In genomic region chr4:41057361-41057760, GRCm38 (mm10) we compare ENCODE assay signal across 17 mouse cellular contexts. TPM values are rescaled to one million over a fixed set of nuclear protein-coding genes. Genes with fewer than 3 reads are reported as not detected.
DNase-seq lines count a peak whose midpoint lies in the region; ATAC-seq lines count a peak whose summit lies in the region.
"Had no signal": no experiment of that assay in that cellular context is flagged by ENCODE, and none has a peak within 500 bp of the region (broad histone marks: within the 10 kb centered on the region; RNA-seq: fewer than 3 reads in every experiment).

No protein-coding gene starts in this region.

- WGBS in embryonic facial prominence, embryonic 15.5 days = 53% methylated on average over 6 of the region's 9 CpGs
- 77% methylated on average over 9 of the region's 9 CpGs for WGBS in embryonic facial prominence, embryonic 10.5 days
- 52% methylated on average over 8 of the region's 9 CpGs for WGBS in liver, embryonic 13.5 days (ENCODE audit: insufficient replicate concordance)

- peaks cover 13% of the 10 kb centered on the region for H3K4me1 ChIP-seq in embryonic facial prominence, embryonic 15.5 days
- peaks cover 7% of the 10 kb centered on the region; the same call in 1 of the 2 replicates for H3K4me1 ChIP-seq in embryonic facial prominence, embryonic 10.5 days
- peaks cover 44% of the 10 kb centered on the region for H3K4me1 ChIP-seq in liver, embryonic 13.5 days (replicated peaks)
- H3K4me1 ChIP-seq: neural tube, embryonic 12.5 days had no signal

- H3K27me3 ChIP-seq in embryonic facial prominence, embryonic 15.5 days = no peaks in the 10 kb centered on the region
- no peaks in the 10 kb centered on the region for H3K27me3 ChIP-seq in embryonic facial prominence, embryonic 10.5 days (replicated peaks; ENCODE audit: low read depth, poor library complexity, severe bottlenecking)
- H3K27me3 ChIP-seq in liver, embryonic 13.5 days = no peaks in the 10 kb centered on the region
- H3K27me3 ChIP-seq: neural tube, embryonic 12.5 days had no signal

- H3K27ac ChIP-seq in embryonic facial prominence, embryonic 15.5 days (replicated peaks) = no peak overlapping the region
- H3K27ac ChIP-seq in embryonic facial prominence, embryonic 10.5 days (replicated peaks) = no peak overlapping the region
- peak overlapping the region; percentile 67 for H3K27ac ChIP-seq in liver, embryonic 13.5 days
- H3K27ac ChIP-seq: layer of hippocampus, adult 2 months; neural tube, embryonic 12.5 days had no signal

- DNase-seq in embryonic facial prominence, embryonic 10.5 days (ENCODE audit: low spot score) = no peak
- DNase-seq in 3134 (ENCODE audit: extremely low read depth, insufficient read length, low spot score) = peak; percentile 35
- DNase-seq in cerebellum, adult 8-10 months = peak; percentile 30
- DNase-seq in liver, embryonic 13.5 days = no peak
- DNase-seq in testis, postnatal 10 days (ENCODE audit: low spot score) = no peak
- no peak for DNase-seq in layer of hippocampus, adult 18-20 months (ENCODE audit: low spot score in 2 of 2)
- DNase-seq: heart, adult 18-20 months; lung, postnatal 10 days; right cerebral cortex, postnatal 4 days had no signal

- no peaks in the 10 kb centered on the region for H3K9me3 ChIP-seq in embryonic facial prominence, embryonic 15.5 days (replicated peaks)
- no peaks in the 10 kb centered on the region for H3K9me3 ChIP-seq in embryonic facial prominence, embryonic 10.5 days
- H3K9me3 ChIP-seq in liver, embryonic 13.5 days (replicated peaks) = no peaks in the 10 kb centered on the region
- H3K9me3 ChIP-seq: neural tube, embryonic 12.5 days had no signal

- no peak overlapping the region for H3K4me3 ChIP-seq in embryonic facial prominence, embryonic 15.5 days (replicated peaks)
- no peak overlapping the region for H3K4me3 ChIP-seq in embryonic facial prominence, embryonic 10.5 days
- no peak overlapping the region for H3K4me3 ChIP-seq in liver, embryonic 13.5 days (replicated peaks)
- H3K4me3 ChIP-seq: layer of hippocampus, adult 2 months; neural tube, embryonic 12.5 days had no signal

- H3K9ac ChIP-seq in embryonic facial prominence, embryonic 15.5 days = no peak overlapping the region
- peak overlapping the region; percentile 41; the same call in 1 of the 2 replicates for H3K9ac ChIP-seq in liver, embryonic 13.5 days
- H3K9ac ChIP-seq: neural tube, embryonic 12.5 days had no signal

- H3K4me2 ChIP-seq in embryonic facial prominence, embryonic 15.5 days (replicated peaks) = no peak overlapping the region
- peak overlapping the region; percentile 6 for H3K4me2 ChIP-seq in liver, embryonic 13.5 days
- H3K4me2 ChIP-seq: neural tube, embryonic 12.5 days had no signal

- no peaks in the 10 kb centered on the region for H3K36me3 ChIP-seq in embryonic facial prominence, embryonic 15.5 days
- no peaks in the 10 kb centered on the region for H3K36me3 ChIP-seq in embryonic facial prominence, embryonic 10.5 days (replicated peaks)
- H3K36me3 ChIP-seq in liver, embryonic 13.5 days = no peaks in the 10 kb centered on the region
- H3K36me3 ChIP-seq: neural tube, embryonic 12.5 days had no signal

- ATAC-seq in embryonic facial prominence, embryonic 15.5 days (ENCODE audit: insufficient number of reproducible peaks, low FRiP score, low TSS enrichment, low read depth) = peak; percentile 53; the same call in 1 of the 2 replicates
- ATAC-seq in liver, embryonic 13.5 days (ENCODE audit: low read depth) = peak; percentile 67
- ATAC-seq in CD4-positive, CD25-positive, alpha-beta regulatory T cell, adult 4 months = no peak
- ATAC-seq: forebrain, embryonic 14.5 days had no signal

RNA-seq across cellular contexts. Expression of gene Aqp7, which starts 9.4 kb away (rescaled TPM):
- polyA plus RNA-seq in embryonic facial prominence, embryonic 15.5 days (2015; fragmentation: Nextera tagmentation; extraction: Ambion mirVana) = 0.27 and 0.30 TPM in 2 replicates
- 0.06 TPM in 1 of 2 replicates, not detected in the other for polyA plus RNA-seq in embryonic facial prominence, embryonic 10.5 days (2016; fragmentation: Nextera tagmentation; extraction: Ambion mirVana)
- 1.2 and 1.4 TPM in 2 replicates for polyA plus RNA-seq in liver, embryonic 13.5 days (2015; fragmentation: Nextera tagmentation; extraction: Ambion mirVana)
- under 1 TPM in 1 of 2 experiments, not detected in 1; 0.15 TPM for total RNA-seq in layer of hippocampus, adult 18-20 months (2021)
- polyA plus RNA-seq in CD4-positive, CD25-positive, alpha-beta regulatory T cell, adult 4 months (2017; shearing (Covaris generic)) = not detected
- total RNA-seq: left cerebral cortex, adult 8-10 months had no signal
- polyA plus RNA-seq: cortical plate, adult 2 months; forebrain, embryonic 14.5 days; hindbrain, embryonic 11.5 days; neural tube, embryonic 12.5 days had no signal

RNA-seq across cellular contexts. Expression of gene Aqp3, which starts 40.6 kb away (rescaled TPM):
- polyA plus RNA-seq in embryonic facial prominence, embryonic 15.5 days (2015; fragmentation: Nextera tagmentation; extraction: Ambion mirVana) = 88.7 and 94.8 TPM in 2 replicates
- 2.9 and 4.5 TPM in 2 replicates for polyA plus RNA-seq in embryonic facial prominence, embryonic 10.5 days (2016; fragmentation: Nextera tagmentation; extraction: Ambion mirVana)
- polyA plus RNA-seq in liver, embryonic 13.5 days (2015; fragmentation: Nextera tagmentation; extraction: Ambion mirVana) = 13.8 and 14.7 TPM in 2 replicates
- total RNA-seq in layer of hippocampus, adult 18-20 months (2021) = not detected
- polyA plus RNA-seq in CD4-positive, CD25-positive, alpha-beta regulatory T cell, adult 4 months (2017; shearing (Covaris generic)) = 10 to 100 TPM in 1 of 2 experiments, 1 to 10 TPM in 1; 8.3 to 13.9 TPM
- total RNA-seq: layer of hippocampus, adult 2 months; left cerebral cortex, adult 8-10 months had no signal
- polyA plus RNA-seq: cortical plate, adult 2 months; forebrain, embryonic 14.5 days had no signal

Comparison
In these comparisons a context has a peak if more than half of its experiments do, and no peak if none do; other contexts are left out.
1. DNase-seq: peak in 3134 (single experiment) and cerebellum, adult 8-10 months (single experiment); none in embryonic facial prominence, embryonic 10.5 days (single experiment), liver, embryonic 13.5 days (single experiment), testis, postnatal 10 days (single experiment) and layer of hippocampus, adult 18-20 months (0 of 2).